Mouse (Mus musculus): ENCODE measurements around the gene Celf2. TPM values are rescaled to one million over a fixed set of nuclear protein-coding genes. Genes with fewer than 3 reads are reported as not detected.

Celf2 gene
- polyA plus RNA-seq, 1 experiment from 2014 or later: 92.4 TPM

DNA sequence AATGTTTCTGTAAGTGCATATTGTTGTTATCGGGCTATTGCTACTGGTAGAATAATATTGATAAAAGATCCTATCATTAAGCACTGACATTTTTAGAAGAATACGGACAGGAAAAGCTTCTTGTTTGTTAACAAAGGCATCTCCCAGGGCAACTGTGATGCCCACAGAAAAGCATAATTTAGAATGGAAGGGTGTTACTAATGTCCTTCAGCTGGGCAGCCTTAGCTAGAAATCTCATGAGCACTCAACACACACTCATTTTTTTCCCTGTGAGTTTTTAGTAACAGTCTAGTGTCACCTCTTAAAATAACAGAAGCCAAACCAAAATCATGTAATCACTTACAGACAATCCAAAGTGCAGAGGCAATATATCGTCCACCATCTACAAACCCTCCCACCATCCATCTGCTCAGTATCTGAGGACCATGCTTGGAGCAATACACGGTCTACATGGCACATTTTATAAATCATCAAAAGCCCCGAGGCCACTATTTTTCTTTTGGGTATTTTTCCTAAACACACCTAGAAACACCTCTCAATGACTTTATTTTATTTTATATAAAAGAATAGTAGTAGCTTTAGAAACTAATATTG lies 713.3 kb downstream of the Celf2 start:
- 49% methylated on average over 5 of the region's 5 CpGs for WGBS
- no peaks in the 10 kb centered on the region for H3K36me3 ChIP-seq (ENCODE audit: control insufficient read depth, insufficient read depth, low read length)
- no peak overlapping the region for H3K9ac ChIP-seq (ENCODE audit: low read length)
- no peak for ATAC-seq (ENCODE audit: low read depth)
- H3K4me2 ChIP-seq (ENCODE audit: low read depth, low read length): no peak overlapping the region
- 0 out of 2 replicates have a peak, but pooled peaks cover 2% of the 10 kb centered on the region for H3K4me1 ChIP-seq (replicated peaks; ENCODE audit: control insufficient read depth, insufficient read depth, low read length)
- no peak overlapping the region for H3K4me3 ChIP-seq (ENCODE audit: low read length)
- no peak overlapping the region for H3K27ac ChIP-seq (ENCODE audit: low read length)
- H3K27me3 ChIP-seq (ENCODE audit: control insufficient read depth, insufficient read depth, low read depth, low read length): no peaks in the 10 kb centered on the region
- H3K9me3 ChIP-seq (ENCODE audit: control insufficient read depth, low read length): no peaks in the 10 kb centered on the region

DNA sequence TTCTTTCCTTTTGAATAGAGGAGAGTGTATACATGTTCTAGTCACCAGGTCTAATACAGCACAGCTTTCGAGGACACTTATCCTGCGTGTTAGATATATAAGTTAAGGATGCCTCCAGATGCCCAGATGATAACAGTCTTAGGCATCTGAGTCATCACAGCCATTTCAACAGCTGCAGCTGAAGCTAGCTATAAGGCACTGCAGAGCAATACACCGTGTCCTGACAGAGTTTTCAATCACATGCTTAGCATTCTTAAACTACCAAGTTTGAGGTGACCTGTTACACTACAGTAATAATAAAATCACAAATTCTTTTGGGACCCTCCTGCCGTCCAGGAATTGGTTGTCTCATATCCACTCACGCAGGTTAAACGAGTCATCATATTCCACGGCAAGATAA lies 714.5 kb downstream of the Celf2 start:
- Histone ChIP-seq H3K9ac (ENCODE audit: low read length) (no peak overlapping the region), H3K9me3 (ENCODE audit: control insufficient read depth, low read length) (no peaks in the 10 kb centered on the region), H3K4me1 (replicated peaks; ENCODE audit: control insufficient read depth, insufficient read depth, low read length) (0 out of 2 replicates have a peak, but pooled peaks cover 5% of the 10 kb centered on the region), H3K27ac (ENCODE audit: low read length) (no peak overlapping the region), H3K36me3 (ENCODE audit: control insufficient read depth, insufficient read depth, low read length) (no peaks in the 10 kb centered on the region), H3K4me2 (ENCODE audit: low read depth, low read length) (no peak overlapping the region), H3K4me3 (ENCODE audit: low read length) (no peak overlapping the region), H3K27me3 (ENCODE audit: control insufficient read depth, insufficient read depth, low read depth, low read length) (no peaks in the 10 kb centered on the region)
- 60% methylated on average over 7 of the region's 7 CpGs for WGBS
- no peak for ATAC-seq (ENCODE audit: low read depth)

DNA sequence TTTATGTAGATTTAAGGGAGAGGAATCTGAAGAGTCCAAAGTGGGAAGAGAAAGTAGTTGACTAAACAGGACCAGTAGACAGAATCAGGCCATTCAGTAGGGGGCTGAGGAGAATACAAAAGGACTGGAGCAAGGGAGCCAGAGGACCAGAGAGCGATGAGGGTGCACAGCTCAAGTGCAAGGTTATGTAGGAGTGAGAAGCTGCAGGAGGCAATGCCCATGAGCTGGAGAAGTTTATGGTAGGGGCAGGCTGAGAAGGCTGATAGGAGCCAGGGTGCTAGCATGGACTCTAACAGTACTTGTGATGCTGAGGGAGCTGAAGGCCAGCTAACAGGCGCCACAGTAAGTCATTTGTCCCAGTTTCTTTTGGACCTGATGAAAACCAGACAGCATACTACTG lies 718.5 kb downstream of the Celf2 start:
- Histone ChIP-seq H3K4me2 (ENCODE audit: low read depth, low read length) (no peak overlapping the region), H3K36me3 (ENCODE audit: control insufficient read depth, insufficient read depth, low read length) (no peaks in the 10 kb centered on the region), H3K27ac (ENCODE audit: low read length) (no peak overlapping the region), H3K9ac (ENCODE audit: low read length) (no peak overlapping the region), H3K4me3 (ENCODE audit: low read length) (no peak overlapping the region), H3K4me1 (replicated peaks; ENCODE audit: control insufficient read depth, insufficient read depth, low read length) (0 out of 2 replicates have a peak, but pooled peaks cover 5% of the 10 kb centered on the region), H3K9me3 (ENCODE audit: control insufficient read depth, low read length) (no peaks in the 10 kb centered on the region), H3K27me3 (ENCODE audit: control insufficient read depth, insufficient read depth, low read depth, low read length) (no peaks in the 10 kb centered on the region)
- 89% methylated on average over 2 of the region's 2 CpGs for WGBS
- no peak for ATAC-seq (ENCODE audit: low read depth)

DNA sequence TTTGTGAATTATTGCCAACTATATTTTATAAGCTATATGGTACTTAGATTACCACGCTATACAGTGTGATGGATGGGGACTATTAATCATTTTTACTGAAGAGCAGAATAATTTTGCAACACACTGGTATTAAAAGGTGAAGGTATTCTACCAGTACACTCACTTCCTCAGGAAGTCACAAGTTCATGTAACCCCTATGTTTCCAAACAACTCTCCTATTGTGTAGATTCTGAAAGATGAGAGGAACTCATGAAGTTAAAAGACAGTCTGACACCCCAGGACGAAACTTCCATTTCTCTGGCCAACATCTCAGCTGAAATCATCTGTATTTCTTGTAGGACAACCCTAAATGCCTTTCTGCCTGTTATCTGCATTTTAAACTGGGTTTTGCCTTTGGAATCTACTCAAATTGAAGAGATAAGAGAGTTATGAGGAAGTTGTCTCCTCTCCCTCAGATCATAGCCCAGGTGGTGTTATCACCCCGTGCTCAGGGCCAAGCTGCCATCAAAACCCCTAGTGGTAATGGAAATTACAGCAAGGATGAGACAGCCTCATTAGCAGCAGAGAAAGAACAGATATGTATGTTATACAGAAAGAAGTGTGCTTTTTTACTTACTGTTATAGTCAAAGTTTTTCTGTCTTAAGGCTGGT lies 722.7 kb downstream of the Celf2 start:
- no peak for ATAC-seq (ENCODE audit: low read depth)
- Histone ChIP-seq H3K9me3 (ENCODE audit: control insufficient read depth, low read length) (no peaks in the 10 kb centered on the region), H3K4me1 (replicated peaks; ENCODE audit: control insufficient read depth, insufficient read depth, low read length) (0 out of 2 replicates have a peak, but pooled peaks cover 2% of the 10 kb centered on the region), H3K27me3 (ENCODE audit: control insufficient read depth, insufficient read depth, low read depth, low read length) (no peaks in the 10 kb centered on the region), H3K4me3 (ENCODE audit: low read length) (no peak overlapping the region), H3K9ac (ENCODE audit: low read length) (no peak overlapping the region), H3K4me2 (ENCODE audit: low read depth, low read length) (no peak overlapping the region), H3K36me3 (ENCODE audit: control insufficient read depth, insufficient read depth, low read length) (no peaks in the 10 kb centered on the region), H3K27ac (ENCODE audit: low read length) (no peak overlapping the region)
- WGBS: 66% methylated on average over 3 of the region's 3 CpGs

DNA sequence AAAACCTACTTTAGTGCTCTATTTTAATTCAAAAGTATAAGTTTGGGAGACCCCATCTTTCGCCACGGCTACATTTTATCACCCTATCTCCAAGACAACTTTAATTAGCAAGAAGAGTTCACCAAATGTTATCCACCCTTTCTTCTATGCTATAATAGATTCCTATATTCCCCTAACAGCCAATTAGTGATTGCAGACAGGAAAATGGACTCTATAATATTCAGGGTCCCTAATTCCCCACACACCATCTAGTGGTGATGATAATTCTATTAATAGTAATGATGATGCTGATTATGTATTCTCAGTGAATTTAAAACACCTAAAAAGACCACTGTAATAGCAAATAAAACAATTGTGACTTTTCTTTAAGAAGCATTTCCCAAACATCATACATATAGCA lies 739.1 kb downstream of the Celf2 start:
- Histone ChIP-seq H3K9me3 (ENCODE audit: control insufficient read depth, low read length) (no peaks in the 10 kb centered on the region), H3K27me3 (ENCODE audit: control insufficient read depth, insufficient read depth, low read depth, low read length) (no peaks in the 10 kb centered on the region), H3K4me1 (replicated peaks; ENCODE audit: control insufficient read depth, insufficient read depth, low read length) (no peaks in the 10 kb centered on the region), H3K36me3 (ENCODE audit: control insufficient read depth, insufficient read depth, low read length) (no peaks in the 10 kb centered on the region), H3K4me2 (ENCODE audit: low read depth, low read length) (no peak overlapping the region), H3K9ac (ENCODE audit: low read length) (no peak overlapping the region), H3K27ac (ENCODE audit: low read length) (no peak overlapping the region), H3K4me3 (ENCODE audit: low read length) (no peak overlapping the region)
- no peak for ATAC-seq (ENCODE audit: low read depth)
- WGBS: 93% methylated on average over 2 of the region's 2 CpGs

DNA sequence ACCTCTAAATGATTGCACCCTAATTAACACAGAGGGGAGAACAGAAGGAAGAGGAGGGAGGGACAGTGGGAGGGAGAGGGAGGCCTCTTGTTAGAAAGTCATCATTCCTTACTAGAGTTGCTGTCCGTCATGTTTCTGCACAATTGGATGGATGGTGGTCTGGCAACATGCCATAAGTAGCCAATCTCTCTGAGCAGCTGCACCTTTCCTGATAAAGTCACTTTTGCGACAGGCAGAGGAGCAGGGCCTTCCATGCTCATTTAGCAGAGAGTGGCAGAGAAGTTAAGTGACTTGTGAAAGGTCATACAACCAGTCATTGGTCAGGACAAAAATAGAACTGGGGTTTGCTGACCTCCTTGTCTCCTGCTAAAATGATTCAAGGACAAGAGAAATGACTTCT lies 747.0 kb downstream of the Celf2 start:
- no peak for ATAC-seq (ENCODE audit: low read depth)
- Histone ChIP-seq H3K27ac (ENCODE audit: low read length) (no peak overlapping the region), H3K4me1 (replicated peaks; ENCODE audit: control insufficient read depth, insufficient read depth, low read length) (no peaks in the 10 kb centered on the region), H3K27me3 (ENCODE audit: control insufficient read depth, insufficient read depth, low read depth, low read length) (no peaks in the 10 kb centered on the region), H3K4me2 (ENCODE audit: low read depth, low read length) (no peak overlapping the region), H3K9ac (ENCODE audit: low read length) (no peak overlapping the region), H3K9me3 (ENCODE audit: control insufficient read depth, low read length) (no peaks in the 10 kb centered on the region), H3K36me3 (ENCODE audit: control insufficient read depth, insufficient read depth, low read length) (no peaks in the 10 kb centered on the region), H3K4me3 (ENCODE audit: low read length) (no peak overlapping the region)
- 50% methylated on average over 2 of the region's 2 CpGs for WGBS

DNA sequence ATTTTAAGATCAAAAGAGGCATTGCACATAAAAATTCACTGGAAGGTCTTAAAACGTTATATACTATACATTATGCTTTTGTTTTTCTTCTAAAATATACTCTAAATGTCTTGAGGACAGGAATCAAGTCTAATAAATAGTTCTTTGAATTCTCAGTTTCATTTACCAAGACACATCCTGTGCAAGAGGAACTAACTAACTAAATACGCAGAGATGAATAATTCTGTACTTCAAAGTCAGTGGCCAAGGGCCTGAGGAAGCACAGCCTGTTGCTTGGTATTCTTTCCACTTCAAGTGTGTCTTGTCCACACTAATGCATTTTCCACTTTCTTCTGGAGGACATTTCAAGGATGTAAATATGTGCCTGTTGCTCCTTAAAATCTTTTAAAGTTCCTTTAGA lies 766.2 kb downstream of the Celf2 start:
- H3K9ac ChIP-seq (ENCODE audit: low read length): no peak overlapping the region
- H3K9me3 ChIP-seq (ENCODE audit: control insufficient read depth, low read length): no peaks in the 10 kb centered on the region
- no peak overlapping the region for H3K4me3 ChIP-seq (ENCODE audit: low read length)
- H3K27me3 ChIP-seq (ENCODE audit: control insufficient read depth, insufficient read depth, low read depth, low read length): no peaks in the 10 kb centered on the region
- WGBS: 52% methylated on average over 2 of the region's 2 CpGs
- ATAC-seq (ENCODE audit: low read depth): no peak
- no peak overlapping the region for H3K4me2 ChIP-seq (ENCODE audit: low read depth, low read length)
- H3K36me3 ChIP-seq (ENCODE audit: control insufficient read depth, insufficient read depth, low read length): no peaks in the 10 kb centered on the region
- no peaks in the 10 kb centered on the region for H3K4me1 ChIP-seq (replicated peaks; ENCODE audit: control insufficient read depth, insufficient read depth, low read length)
- no peak overlapping the region for H3K27ac ChIP-seq (ENCODE audit: low read length)

DNA sequence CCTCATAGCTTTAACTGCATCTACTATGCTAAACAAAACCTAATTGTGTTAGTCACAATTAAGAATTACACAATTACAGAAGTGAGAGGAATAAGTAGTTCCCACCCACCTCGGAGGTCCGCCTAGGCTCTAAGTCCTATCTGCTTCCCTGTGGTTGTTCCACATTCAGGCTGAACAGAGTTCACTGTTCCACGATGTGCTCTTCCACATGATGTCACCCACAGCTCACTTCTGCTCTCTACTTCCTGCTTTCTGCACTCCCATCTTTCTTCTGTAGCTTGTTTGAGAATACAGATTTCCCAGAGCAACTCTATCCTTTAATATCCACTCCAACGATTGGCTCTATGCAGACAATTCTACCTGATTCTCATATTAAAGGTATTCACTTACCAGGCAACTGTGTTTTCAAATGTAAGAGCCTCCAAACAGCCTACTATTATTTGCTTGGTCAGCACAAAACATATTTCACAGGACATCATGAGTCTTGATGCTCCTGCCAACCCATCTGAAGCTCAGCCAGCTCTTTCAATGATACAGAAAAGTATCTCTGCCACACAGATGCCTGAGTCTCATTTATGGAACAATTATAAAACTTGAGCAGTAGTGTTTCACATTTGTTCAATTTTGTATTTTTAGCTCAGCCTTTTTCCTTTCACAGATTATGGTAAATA lies 769.2 kb downstream of the Celf2 start:
- no peak overlapping the region for H3K27ac ChIP-seq (ENCODE audit: low read length)
- no peak for ATAC-seq (ENCODE audit: low read depth)

DNA sequence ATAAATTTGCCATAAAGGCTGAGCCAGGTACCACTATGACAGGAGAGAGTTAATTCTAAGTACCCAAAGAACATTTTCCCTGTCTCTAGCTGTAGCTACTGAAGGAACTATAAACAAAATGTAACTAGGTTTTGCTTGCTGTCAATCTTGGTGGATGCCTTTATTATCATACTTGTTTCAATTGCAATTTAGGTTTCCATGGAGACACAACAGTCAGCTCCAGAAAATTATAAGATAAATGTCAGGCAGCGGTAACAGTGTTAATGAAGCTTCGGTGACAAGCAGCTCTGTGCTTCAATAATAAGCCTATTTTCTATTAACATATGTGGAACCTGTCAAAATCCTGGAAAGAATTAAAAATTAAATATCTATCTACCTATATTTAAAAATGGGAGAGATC lies 777.3 kb downstream of the Celf2 start:
- Histone ChIP-seq H3K4me1 (replicated peaks; ENCODE audit: control insufficient read depth, insufficient read depth, low read length) (0 out of 2 replicates have a peak, but pooled peaks cover 3% of the 10 kb centered on the region), H3K9me3 (ENCODE audit: control insufficient read depth, low read length) (no peaks in the 10 kb centered on the region), H3K27ac (ENCODE audit: low read length) (no peak overlapping the region), H3K27me3 (ENCODE audit: control insufficient read depth, insufficient read depth, low read depth, low read length) (no peaks in the 10 kb centered on the region), H3K9ac (ENCODE audit: low read length) (no peak overlapping the region), H3K4me3 (ENCODE audit: low read length) (no peak overlapping the region), H3K36me3 (ENCODE audit: control insufficient read depth, insufficient read depth, low read length) (no peaks in the 10 kb centered on the region), H3K4me2 (ENCODE audit: low read depth, low read length) (no peak overlapping the region)
- no peak for ATAC-seq (ENCODE audit: low read depth)
- WGBS: 91% methylated on average over 2 of the region's 2 CpGs

More for the DNA sequence above, 769.2 kb downstream of the Celf2 start:
- no peak overlapping the region for H3K9ac ChIP-seq (ENCODE audit: low read length)
- WGBS: 72% methylated on average over 4 of the region's 4 CpGs
- no peak overlapping the region for H3K4me2 ChIP-seq (ENCODE audit: low read depth, low read length)
- no peak overlapping the region for H3K4me3 ChIP-seq (ENCODE audit: low read length)
- no peaks in the 10 kb centered on the region for H3K4me1 ChIP-seq (replicated peaks; ENCODE audit: control insufficient read depth, insufficient read depth, low read length)
- H3K36me3 ChIP-seq (ENCODE audit: control insufficient read depth, insufficient read depth, low read length): no peaks in the 10 kb centered on the region
- no peaks in the 10 kb centered on the region for H3K27me3 ChIP-seq (ENCODE audit: control insufficient read depth, insufficient read depth, low read depth, low read length)
- H3K9me3 ChIP-seq (ENCODE audit: control insufficient read depth, low read length): no peaks in the 10 kb centered on the region
